Mouse (Mus musculus) E14TG2a.4 (cell line): ENCODE results near the gene Setd3.
"Not testable (repeated sequence)": the region's sequence is repeated elsewhere in the genome, so short reads cannot be mapped to it uniquely, and the experiment has no call there.

Experiments
- H3K27me3 ChIP-seq: 2 replicates; pipeline ENCODE4 v1.6.1; 2014; ENCODE audit warnings: low read length, control low read depth; ENCODE audit not compliant: insufficient read depth
- H3K36me3 ChIP-seq: 2 replicates; pipeline ENCODE4 v1.6.1; 2014; ENCODE audit warnings: low read length, control low read depth; ENCODE audit not compliant: insufficient read depth
- H3K4me1 ChIP-seq: replicated peaks from 2 replicates; pipeline ENCODE4 v1.6.1; 2014; ENCODE audit warnings: low read depth, low read length, control low read depth
- H3K4me3 ChIP-seq: replicated peaks from 2 replicates; pipeline ENCODE4 v1.5.1; 2014; ENCODE audit warnings: mild to moderate bottlenecking, low read length
- H3K9me3 ChIP-seq: 2 replicates; pipeline ENCODE4 v1.6.1; 2014; ENCODE audit warnings: low read length, control low read depth
- CTCF ChIP-seq: conservative IDR thresholded peaks from 2 replicates; pipeline ENCODE4 v1.5.1; 2014; ENCODE audit warnings: low read length
- NANOG ChIP-seq: IDR thresholded peaks from 2 replicates; pipeline ENCODE4 v1.6.1; 2014; ENCODE audit warnings: borderline replicate concordance, low read length, mixed read lengths
- POU5F1 ChIP-seq: IDR thresholded peaks from 2 replicates; pipeline ENCODE4 v1.6.1; 2014; ENCODE audit warnings: low read length, borderline replicate concordance

The Setd3 gene

DNA sequence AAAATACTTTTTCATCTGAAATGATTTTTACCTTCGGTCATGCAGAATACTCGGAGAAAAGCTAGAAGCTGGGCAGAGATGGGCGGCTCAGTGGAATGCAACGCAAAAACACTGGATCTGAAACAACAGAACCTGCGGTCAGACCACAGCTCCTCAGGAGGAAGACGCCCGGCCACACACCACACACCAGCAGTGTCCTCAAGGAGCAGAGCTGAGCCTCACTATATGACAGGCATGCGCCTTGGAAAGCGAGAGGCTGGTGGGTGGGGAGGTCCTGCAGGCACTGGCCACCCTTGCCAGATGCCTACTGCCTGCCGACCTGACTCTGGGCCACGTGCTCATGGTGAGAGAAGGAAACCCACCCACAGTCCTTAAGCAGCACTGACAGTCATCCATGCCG lies 67.9 kb downstream of the Setd3 start:
- no peaks in the 10 kb centered on the region for H3K9me3 ChIP-seq
- TF ChIP-seq CTCF (no peak), NANOG (no peak), POU5F1 (no peak)
- no peaks in the 10 kb centered on the region for H3K27me3 ChIP-seq
- H3K4me3 ChIP-seq: no peak overlapping the region
- no peaks in the 10 kb centered on the region for H3K4me1 ChIP-seq
- peaks cover 82% of the 10 kb centered on the region for H3K36me3 ChIP-seq

DNA sequence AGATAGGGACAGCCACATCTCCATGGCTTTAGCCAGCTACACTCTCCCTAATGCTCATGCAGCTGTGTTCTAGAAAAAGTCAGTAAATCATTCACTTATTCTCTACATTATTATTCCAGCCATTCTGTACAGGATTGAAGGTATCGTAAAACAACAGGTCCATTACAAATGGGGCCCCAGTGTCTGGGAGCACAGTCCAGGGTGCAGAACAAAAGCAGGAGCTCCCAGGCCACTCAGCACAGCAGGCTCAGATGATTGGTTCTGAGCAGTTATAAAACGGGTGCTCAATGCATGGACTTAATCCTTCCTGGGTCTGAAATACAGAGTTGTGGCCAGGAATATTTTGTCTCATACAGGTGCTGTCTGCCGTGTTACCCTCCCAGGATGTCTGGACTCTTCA lies 68.4 kb downstream of the Setd3 start:
- no peaks in the 10 kb centered on the region for H3K9me3 ChIP-seq

DNA sequence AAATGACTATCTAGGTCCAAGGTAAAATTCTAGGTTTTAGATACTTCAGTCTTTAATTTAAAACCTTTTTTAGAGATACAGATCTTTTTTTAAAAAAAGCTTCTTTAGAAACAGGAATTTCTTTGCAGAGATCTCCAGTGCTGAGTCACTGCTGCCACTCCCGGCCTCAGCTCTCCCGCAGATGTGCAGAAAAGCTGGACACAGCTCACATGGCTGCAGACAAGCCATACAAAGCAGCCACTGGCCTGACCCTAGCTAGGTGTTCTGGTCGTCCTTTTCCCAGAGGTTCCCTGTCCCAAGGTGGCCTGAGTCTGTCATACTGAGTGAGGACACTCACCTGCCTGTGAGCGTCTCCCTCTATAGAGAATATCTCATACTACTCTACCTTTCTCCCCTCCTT lies 69.4 kb downstream of the Setd3 start:
- Histone ChIP-seq H3K4me1 (no peaks in the 10 kb centered on the region), H3K27me3 (no peaks in the 10 kb centered on the region), H3K36me3 (peaks cover 83% of the 10 kb centered on the region), H3K4me3 (no peak overlapping the region), H3K9me3 (no peaks in the 10 kb centered on the region)
- TF ChIP-seq POU5F1 (no peak), CTCF (no peak), NANOG (no peak)

More for the DNA sequence above, 68.4 kb downstream of the Setd3 start:
- Histone ChIP-seq H3K4me1 (no peaks in the 10 kb centered on the region), H3K27me3 (no peaks in the 10 kb centered on the region), H3K36me3 (peaks cover 83% of the 10 kb centered on the region), H3K4me3 (no peak overlapping the region)
- TF ChIP-seq POU5F1 (no peak), CTCF (no peak), NANOG (no peak)

DNA sequence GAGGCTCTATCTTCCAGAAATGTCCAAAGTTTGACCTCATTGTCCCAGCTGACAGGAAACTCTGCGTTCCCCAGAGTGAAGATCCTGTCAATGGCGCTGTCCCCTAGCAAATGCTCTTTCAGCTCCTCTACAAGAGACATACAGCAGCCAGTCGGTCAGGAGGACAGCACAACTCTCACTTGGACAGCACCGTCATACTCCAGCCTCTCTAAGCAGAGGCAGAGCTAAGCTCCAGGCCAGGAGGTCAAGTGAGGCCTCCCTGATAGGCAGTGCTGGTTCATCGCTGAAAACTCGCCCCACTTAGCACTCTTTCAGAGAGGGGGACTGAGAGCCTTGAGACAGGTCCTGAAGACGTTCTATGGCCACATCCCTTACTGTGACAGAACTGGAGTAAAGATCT lies 70.5 kb downstream of the Setd3 start:
- H3K27me3 ChIP-seq, H3K4me1 ChIP-seq, H3K9me3 ChIP-seq, H3K4me3 ChIP-seq: not testable (repeated sequence)
- H3K36me3 ChIP-seq: peaks cover 73% of the 10 kb centered on the region

DNA sequence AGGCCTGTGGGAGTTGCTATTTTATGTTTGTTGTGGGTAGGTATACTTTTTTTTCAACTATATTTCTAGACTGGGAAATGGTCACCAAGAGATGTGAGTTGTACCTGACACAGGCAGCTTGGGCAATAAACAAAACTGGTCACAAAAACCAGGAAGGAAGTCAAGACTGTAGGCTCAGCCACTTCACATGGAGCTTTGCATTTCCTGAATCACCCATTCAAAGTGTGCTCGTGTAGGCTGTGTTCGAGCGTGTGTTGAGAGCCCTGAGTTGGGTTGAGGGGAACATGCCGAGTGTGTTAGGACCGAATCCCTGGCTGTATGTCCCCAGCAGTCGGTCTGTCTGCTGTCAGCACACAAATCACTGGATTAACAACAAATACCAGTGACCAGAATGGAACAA lies 75.8 kb downstream of the Setd3 start:
- H3K27me3 ChIP-seq: no peaks in the 10 kb centered on the region
- no peak overlapping the region for H3K4me3 ChIP-seq
- H3K9me3 ChIP-seq: no peaks in the 10 kb centered on the region
- TF ChIP-seq NANOG: no peak
- no peak for TF ChIP-seq CTCF
- no peak for TF ChIP-seq POU5F1
- H3K4me1 ChIP-seq: no peaks in the 10 kb centered on the region; the same call in 1 of the 2 replicates
- H3K36me3 ChIP-seq: peaks cover 32% of the 10 kb centered on the region

DNA sequence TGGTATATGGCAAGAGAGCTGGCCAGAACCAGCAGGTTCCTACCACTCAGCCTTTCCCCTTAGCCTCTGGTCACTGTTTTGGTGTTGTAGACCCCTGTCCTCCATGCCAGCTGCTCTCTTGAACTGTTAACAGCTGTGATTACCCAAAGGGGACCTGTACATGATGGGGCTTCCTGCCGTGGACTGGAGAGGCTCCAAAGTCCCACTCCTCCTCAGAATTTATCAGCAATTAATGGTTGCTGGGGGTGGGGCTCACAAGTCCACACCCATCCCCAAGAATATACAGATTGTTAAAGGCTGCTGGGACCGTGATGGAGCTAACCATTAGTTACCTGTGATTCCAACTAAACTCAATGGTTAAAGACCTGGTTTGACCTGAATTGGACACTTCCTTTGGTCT lies 77.0 kb downstream of the Setd3 start:
- Histone ChIP-seq H3K36me3 (peaks cover 23% of the 10 kb centered on the region), H3K9me3 (no peaks in the 10 kb centered on the region), H3K4me1 (no peaks in the 10 kb centered on the region; the same call in 1 of the 2 replicates), H3K27me3 (0 out of 2 replicates have a peak, but pooled peaks cover 3% of the 10 kb centered on the region), H3K4me3 (no peak overlapping the region)
- TF ChIP-seq NANOG: no peak
- no peak for TF ChIP-seq CTCF
- no peak for TF ChIP-seq POU5F1

DNA sequence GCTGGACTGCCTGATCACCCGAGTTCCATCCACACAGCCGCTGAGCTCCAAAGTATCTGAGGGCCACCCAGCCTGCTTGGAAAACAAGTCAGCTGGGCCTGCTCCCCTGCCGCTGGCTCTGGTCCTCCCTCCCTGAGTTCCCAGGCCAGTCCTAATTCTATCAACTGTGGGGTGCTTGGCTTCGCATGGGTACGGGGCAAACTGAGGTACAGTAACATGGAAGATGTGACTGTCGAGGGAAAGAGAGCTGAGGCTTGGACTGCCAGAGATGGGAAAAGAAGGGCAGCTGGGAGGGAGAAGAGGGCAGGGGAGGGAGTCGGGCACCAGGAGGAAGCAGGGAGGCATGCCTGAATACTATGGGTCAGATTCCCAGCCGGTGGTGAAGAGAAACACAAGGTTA lies 78.9 kb downstream of the Setd3 start:
- Histone ChIP-seq H3K4me3 (no peak overlapping the region), H3K36me3 (peaks cover 5% of the 10 kb centered on the region), H3K9me3 (no peaks in the 10 kb centered on the region), H3K4me1 (no peaks in the 10 kb centered on the region; the same call in 1 of the 2 replicates), H3K27me3 (0 out of 2 replicates have a peak, but pooled peaks cover 4% of the 10 kb centered on the region)
- no peak for TF ChIP-seq CTCF
- TF ChIP-seq NANOG: no peak

DNA sequence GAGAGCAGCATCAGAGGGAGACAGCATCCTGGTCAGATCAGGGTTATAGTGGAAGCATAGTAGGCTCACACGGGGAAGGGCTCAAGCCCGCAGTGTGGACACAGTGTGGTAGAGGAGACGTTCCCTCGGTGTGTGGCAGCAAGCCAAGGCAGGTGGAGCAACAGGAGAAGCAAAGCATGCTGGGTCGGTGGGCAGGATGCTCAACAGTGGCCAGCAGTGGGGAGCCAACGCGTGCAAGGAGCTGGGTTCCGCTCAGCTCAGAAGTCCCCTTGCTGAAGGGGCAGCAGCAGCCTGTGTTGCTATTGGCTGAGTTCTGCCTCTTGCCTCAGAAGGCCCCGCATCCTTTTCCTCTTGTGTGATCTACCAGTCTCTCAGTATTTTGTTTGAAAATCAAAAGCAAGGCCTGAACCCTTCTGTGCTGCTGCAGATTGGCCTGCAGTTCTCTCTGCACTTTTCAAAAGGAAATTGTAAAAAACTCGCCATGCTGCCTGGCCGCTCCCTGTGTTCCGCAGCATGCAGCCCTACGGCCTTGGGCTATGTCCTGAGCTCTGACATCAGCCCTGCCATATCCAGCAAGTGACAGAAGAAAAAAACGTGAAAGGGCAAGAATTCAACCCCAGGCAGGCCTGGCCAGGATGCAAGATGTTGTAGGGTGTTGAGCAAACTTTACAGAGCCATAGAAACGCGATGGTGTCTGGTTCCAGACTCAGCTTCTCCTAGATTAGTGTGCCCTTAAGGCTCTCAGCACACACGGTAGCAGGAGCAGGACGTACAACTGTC lies 80.7 kb downstream of the Setd3 start:
- TF ChIP-seq CTCF (no peak), NANOG (no peak), POU5F1 (no peak)

DNA sequence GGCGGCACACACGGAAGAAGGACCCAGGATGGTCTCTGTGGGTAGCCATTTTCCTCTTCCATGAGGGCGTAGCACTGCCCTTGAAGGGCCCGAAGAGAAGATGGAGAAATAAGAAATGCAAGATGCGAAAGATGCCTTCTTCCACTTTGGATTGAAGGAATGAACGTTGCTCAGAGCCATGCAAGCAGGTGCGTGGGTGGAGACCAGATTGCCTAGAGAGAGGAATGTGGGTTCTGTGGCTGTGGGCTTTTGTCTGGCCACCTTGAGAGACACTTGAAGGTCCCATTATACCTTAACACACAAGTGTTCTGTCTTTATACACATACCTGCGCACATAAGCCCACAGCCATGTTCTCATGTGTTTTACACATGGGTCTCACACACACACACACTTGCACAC lies 81.5 kb downstream of the Setd3 start:
- H3K9me3 ChIP-seq: no peaks in the 10 kb centered on the region
- H3K36me3 ChIP-seq: no peaks in the 10 kb centered on the region
- H3K27me3 ChIP-seq: 0 out of 2 replicates have a peak, but pooled peaks cover 4% of the 10 kb centered on the region
- no peak overlapping the region for H3K4me3 ChIP-seq
- TF ChIP-seq POU5F1 (no peak), NANOG (no peak), CTCF (no peak)
- no peaks in the 10 kb centered on the region; the same call in 1 of the 2 replicates for H3K4me1 ChIP-seq

More for the DNA sequence above, 80.7 kb downstream of the Setd3 start:
- Histone ChIP-seq H3K36me3 (no peaks in the 10 kb centered on the region), H3K4me3 (no peak overlapping the region), H3K9me3 (no peaks in the 10 kb centered on the region), H3K27me3 (0 out of 2 replicates have a peak, but pooled peaks cover 4% of the 10 kb centered on the region), H3K4me1 (no peaks in the 10 kb centered on the region; the same call in 1 of the 2 replicates)
